Mouse (Mus musculus) liver, embryonic 11.5 days (tissue): ENCODE data around the gene Naaladl1. TPM values are rescaled to one million over a fixed set of nuclear protein-coding genes. Genes with fewer than 3 reads are reported as not detected.
"Not testable (repeated sequence)": the region's sequence is repeated elsewhere in the genome, so short reads cannot be mapped to it uniquely, and the experiment has no call there.

ENCODE experiments used
- ATAC-seq: fragments of 200-750 bp; cut with Nextera tagmentation; replicated peaks from 2 replicates; pipeline ENCODE4 v1.8.0; 2017; ENCODE audit warnings: moderate number of reproducible peaks, mild to moderate bottlenecking, moderate TSS enrichment, moderate library complexity; ENCODE audit not compliant: low FRiP score
- DNase-seq: peaks from one replicate; pipeline ENCODE4 v3.0.0-alpha.2; 2017; ENCODE audit warnings: low spot score
- H3K27ac ChIP-seq: fragments of 300-500 bp; sonication (generic); 2 replicates; pipeline ENCODE4 v1.5.1; 2014; ENCODE audit warnings: mild to moderate bottlenecking, low read depth, low read length, control low read depth
- H3K27me3 ChIP-seq: fragments of 300-500 bp; sonication (generic); replicated peaks from 2 replicates; pipeline ENCODE4 v1.6.1; 2014; ENCODE audit warnings: low read length, mixed read lengths; ENCODE audit not compliant: control insufficient read depth, insufficient read depth
- H3K36me3 ChIP-seq: fragments of 300-500 bp; sonication (generic); 2 replicates; pipeline ENCODE4 v1.6.1; 2014; ENCODE audit warnings: mild to moderate bottlenecking, low read length, moderate library complexity, mixed read lengths; ENCODE audit not compliant: control insufficient read depth, insufficient read depth
- H3K4me1 ChIP-seq: fragments of 300-500 bp; sonication (generic); replicated peaks from 2 replicates; pipeline ENCODE4 v1.6.1; 2014; ENCODE audit warnings: low read length, mixed read lengths; ENCODE audit not compliant: control insufficient read depth, insufficient read depth
- H3K4me2 ChIP-seq: fragments of 300-500 bp; sonication (generic); 2 replicates; pipeline ENCODE4 v1.6.1; 2014; ENCODE audit warnings: mild to moderate bottlenecking, control low read depth, moderate library complexity
- H3K4me3 ChIP-seq: fragments of 300-500 bp; sonication (generic); 2 replicates; pipeline ENCODE4 v1.5.1; 2014; ENCODE audit warnings: low read depth, low read length, control low read depth
- H3K9ac ChIP-seq: fragments of 300-500 bp; sonication (generic); 2 replicates; pipeline ENCODE4 v1.6.1; 2014; ENCODE audit warnings: low read depth, low read length, control low read depth
- H3K9me3 ChIP-seq: fragments of 300-500 bp; sonication (generic); 2 replicates; pipeline ENCODE4 v1.6.1; 2016; ENCODE audit warnings: low read length, inconsistent platforms, mixed read lengths; ENCODE audit not compliant: control insufficient read depth
- WGBS: fragments of 180-500 bp; shearing (Covaris S2); extraction: QIAGEN DNeasy Blood & Tissue Kit; methylation state at CpG from one replicate; pipeline ENCODE4 v1.1.7; 2014; 5-methylcytosine and 5-hydroxymethylcytosine counted together
- polyA plus RNA-seq: library from polyadenylated mRNA; unstranded; fragments of >200 nt; fragmentation: Nextera tagmentation; extraction: Ambion mirVana; gene quantifications from 2 replicates; pipeline ENCODE4 v1.2.1, GENCODE M21; 2014

The Naaladl1 gene
- polyA plus RNA-seq, 1 experiment from 2014 or later = 2.0 TPM

DNA sequence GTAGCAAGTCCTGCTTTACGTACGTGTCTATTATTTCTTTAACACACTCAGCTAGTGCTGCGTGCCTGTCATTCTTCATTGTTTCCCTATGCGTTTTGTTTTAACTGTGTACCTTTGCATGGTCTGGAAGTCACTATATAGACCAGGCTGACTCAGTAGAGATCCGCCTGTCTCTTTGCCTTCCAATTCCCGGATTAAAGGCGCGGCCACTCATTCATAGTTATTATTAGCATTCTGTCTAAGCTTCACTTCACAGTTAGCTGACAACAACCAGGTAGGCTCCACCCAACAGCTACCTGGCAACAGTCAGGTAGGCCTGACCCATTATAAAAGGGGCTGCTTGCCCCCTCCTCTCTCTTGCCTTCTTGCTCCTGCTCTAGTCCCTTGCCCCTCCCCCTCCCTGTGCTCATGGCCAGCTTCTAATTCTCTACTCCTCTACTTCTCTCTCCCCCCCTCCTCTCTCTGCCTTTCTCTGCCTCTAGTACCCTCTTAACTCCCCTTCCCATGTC is 13.1 kb downstream of the Naaladl1 start:
- 6% methylated on average over 8 of the region's 8 CpGs for WGBS
- peak overlapping the region; percentile 82 for H3K4me3 ChIP-seq
- H3K27ac ChIP-seq = peak overlapping the region; percentile 98; the same call in 1 of the 2 replicates
- H3K9me3 ChIP-seq = no peaks in the 10 kb centered on the region
- peaks cover 10% of the 10 kb centered on the region for H3K4me1 ChIP-seq
- H3K27me3 ChIP-seq = no peaks in the 10 kb centered on the region
- DNase-seq (no peak), ATAC-seq (no peak)
- H3K9ac ChIP-seq = peak overlapping the region; percentile 93; the same call in 1 of the 2 replicates
- peak overlapping the region; percentile 85 for H3K4me2 ChIP-seq
- H3K36me3 ChIP-seq = peaks cover 17% of the 10 kb centered on the region; the same call in 1 of the 2 replicates

DNA sequence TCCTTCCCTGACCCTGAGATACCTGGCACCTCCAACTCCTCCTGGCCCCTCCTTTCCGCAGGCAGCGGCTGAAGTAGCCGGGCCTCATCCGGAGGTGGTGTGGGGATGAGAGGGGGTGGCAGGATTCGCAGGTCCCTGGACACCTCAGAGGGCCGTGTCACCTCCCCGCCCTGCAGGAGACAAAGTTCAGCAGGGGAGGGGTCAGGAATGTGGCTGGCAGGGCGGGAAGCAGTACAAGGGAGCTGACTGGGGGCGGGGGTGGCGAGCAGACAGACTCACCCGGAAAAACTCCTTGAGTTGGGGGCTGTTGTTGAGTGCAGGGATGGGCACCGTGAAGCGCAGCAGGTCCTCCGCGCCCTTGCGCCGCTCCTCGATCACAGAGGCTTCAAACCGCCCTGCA is 16.2 kb downstream of the Naaladl1 start:
- ATAC-seq = no peak
- no peaks in the 10 kb centered on the region for H3K27me3 ChIP-seq
- H3K9me3 ChIP-seq = no peaks in the 10 kb centered on the region; the same call in 1 of the 2 replicates
- H3K4me2 ChIP-seq = peak overlapping the region; percentile 41
- H3K27ac ChIP-seq = no peak overlapping the region; the same call in 1 of the 2 replicates
- H3K9ac ChIP-seq = no peak overlapping the region
- H3K4me1 ChIP-seq = peaks cover 6% of the 10 kb centered on the region
- no peak for DNase-seq
- H3K36me3 ChIP-seq = peaks cover 4% of the 10 kb centered on the region; the same call in 1 of the 2 replicates
- WGBS = 56% methylated on average over 19 of the region's 19 CpGs
- peak overlapping the region; percentile 17; the same call in 1 of the 2 replicates for H3K4me3 ChIP-seq

DNA sequence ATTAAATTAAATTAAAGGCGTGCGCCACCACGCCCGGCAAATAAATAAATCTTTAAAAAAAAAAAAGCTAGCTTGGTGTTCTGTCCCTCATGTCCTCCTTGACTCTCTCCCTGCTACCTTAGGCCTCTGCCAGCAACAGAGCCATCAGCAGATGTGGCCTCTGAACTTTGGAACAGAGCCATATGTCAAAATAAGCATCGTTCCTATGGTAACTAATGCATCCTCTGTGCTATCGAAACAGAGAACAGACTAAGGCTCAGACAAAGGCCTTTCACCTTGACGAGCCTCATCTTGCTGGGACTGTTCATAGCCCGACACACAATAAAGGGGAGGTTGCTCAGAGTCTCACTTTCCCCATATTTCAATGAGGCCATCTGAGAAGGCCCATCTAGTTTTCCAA is 17.7 kb downstream of the Naaladl1 start:
- Histone ChIP-seq H3K36me3 (peaks cover 4% of the 10 kb centered on the region; the same call in 1 of the 2 replicates), H3K9ac (no peak overlapping the region), H3K27me3 (no peaks in the 10 kb centered on the region), H3K9me3 (no peaks in the 10 kb centered on the region; the same call in 1 of the 2 replicates), H3K4me2 (no peak overlapping the region), H3K4me3 (no peak overlapping the region), H3K27ac (0 out of 2 replicates have a peak overlapping the region, but pooled peaks have one; percentile 5), H3K4me1 (peaks cover 3% of the 10 kb centered on the region)
- 85% methylated on average over 8 of the region's 8 CpGs for WGBS
- ATAC-seq = no peak
- no peak for DNase-seq

DNA sequence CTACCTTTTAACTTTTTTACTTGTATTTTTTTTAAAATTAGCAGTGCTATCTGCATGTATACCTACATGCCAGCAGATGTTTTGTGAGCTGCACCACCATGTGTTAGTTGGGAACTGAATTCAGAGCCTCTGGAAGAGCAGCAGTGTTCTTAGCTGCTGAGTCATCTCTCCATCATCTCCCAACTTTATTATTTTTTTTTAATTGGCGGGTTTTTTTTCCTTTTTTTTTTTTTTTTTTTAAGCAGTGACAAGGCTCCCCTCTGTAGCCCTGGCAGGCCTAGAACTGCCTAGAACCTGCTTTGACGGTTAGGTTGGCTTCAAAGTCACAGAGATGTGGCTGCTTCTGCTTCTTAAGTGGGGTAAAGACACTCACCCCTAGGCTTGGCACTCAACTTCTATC is 19.3 kb downstream of the Naaladl1 start:
- Histone ChIP-seq H3K9me3 (no peaks in the 10 kb centered on the region; the same call in 1 of the 2 replicates), H3K27ac (no peak overlapping the region), H3K9ac (no peak overlapping the region), H3K27me3 (no peaks in the 10 kb centered on the region), H3K36me3 (peaks cover 4% of the 10 kb centered on the region; the same call in 1 of the 2 replicates), H3K4me1 (no peaks in the 10 kb centered on the region; the same call in none of the 2 replicates), H3K4me3 (no peak overlapping the region), H3K4me2 (no peak overlapping the region)
- ATAC-seq = no peak
- 79% methylated on average over 2 of the region's 2 CpGs for WGBS
- DNase-seq = no peak

DNA sequence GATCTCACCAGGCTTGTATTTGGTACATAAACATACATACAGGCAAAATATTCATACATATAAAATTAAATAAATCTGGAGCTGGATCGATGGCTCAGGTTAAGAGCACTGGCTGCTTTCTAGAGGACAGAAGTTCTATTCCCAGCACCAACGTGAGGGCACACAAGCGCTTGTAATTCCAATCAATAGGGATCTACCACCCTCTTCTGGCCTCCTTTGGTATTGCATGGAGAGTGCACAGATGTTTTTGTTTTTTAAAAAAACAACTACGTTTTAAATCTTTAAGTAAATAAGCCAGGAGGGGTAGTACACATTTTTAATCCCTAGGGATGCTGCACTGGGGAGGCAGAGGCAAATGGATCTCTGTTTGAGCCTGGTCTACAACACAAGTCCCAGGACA is 20.7 kb downstream of the Naaladl1 start:
- 19% methylated on average over 4 of the region's 4 CpGs for WGBS
- no peak overlapping the region for H3K4me3 ChIP-seq

DNA sequence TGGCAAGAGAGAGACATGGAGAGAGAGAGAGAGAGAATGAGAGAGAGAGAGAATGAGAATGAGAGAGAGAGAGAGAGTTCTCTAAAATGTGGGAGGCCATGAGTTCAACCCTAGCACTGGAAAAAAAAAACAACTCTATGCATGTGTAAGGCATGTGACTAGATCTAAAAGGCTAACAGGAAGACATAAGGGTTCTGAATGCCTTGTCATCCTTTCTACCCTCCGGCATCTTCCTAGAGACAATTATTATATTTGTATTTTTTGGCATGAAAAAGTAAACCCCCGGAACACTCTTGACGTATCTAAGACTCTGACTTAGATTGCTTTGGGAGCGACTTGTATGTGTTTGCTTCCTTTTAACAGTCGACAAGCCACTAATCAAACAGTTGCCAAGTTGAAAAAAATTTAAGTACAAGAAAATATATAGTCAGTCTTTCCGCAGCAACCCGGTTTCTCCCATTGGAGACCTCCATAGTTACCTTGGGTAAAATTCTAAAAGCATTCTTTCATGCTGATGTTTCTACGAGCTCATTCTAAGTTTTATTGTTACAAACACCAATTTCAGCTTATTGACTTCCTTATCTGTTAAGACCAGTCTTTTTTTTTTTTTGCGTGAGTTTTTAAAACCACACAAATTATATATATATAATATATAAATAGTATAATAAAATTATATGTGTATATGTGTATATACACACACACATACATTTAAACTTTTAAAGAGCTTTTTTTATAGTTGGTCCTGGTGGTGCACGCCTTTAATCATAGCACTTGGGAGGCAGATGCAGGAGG is 21.4 kb downstream of the Naaladl1 start:
- no peaks in the 10 kb centered on the region; the same call in 1 of the 2 replicates for H3K9me3 ChIP-seq
- H3K4me1 ChIP-seq = peaks cover 9% of the 10 kb centered on the region
- peaks cover 4% of the 10 kb centered on the region; the same call in 1 of the 2 replicates for H3K36me3 ChIP-seq
- peak overlapping the region; percentile 86; the same call in 1 of the 2 replicates for H3K27ac ChIP-seq
- peak overlapping the region; percentile 71 for H3K9ac ChIP-seq
- H3K4me2 ChIP-seq = peak overlapping the region; percentile 66
- DNase-seq (no peak), ATAC-seq (no peak)
- H3K4me3 ChIP-seq = peak overlapping the region; percentile 56
- H3K27me3 ChIP-seq = no peaks in the 10 kb centered on the region
- 69% methylated on average over 10 of the region's 10 CpGs for WGBS

More for the DNA sequence above, 20.7 kb downstream of the Naaladl1 start:
- peaks cover 4% of the 10 kb centered on the region; the same call in 1 of the 2 replicates for H3K36me3 ChIP-seq
- H3K27me3 ChIP-seq = no peaks in the 10 kb centered on the region
- H3K4me2 ChIP-seq = peak overlapping the region; percentile 66
- H3K27ac ChIP-seq = no peak overlapping the region
- peaks cover 5% of the 10 kb centered on the region for H3K4me1 ChIP-seq
- ATAC-seq (no peak), DNase-seq (no peak)
- H3K9ac ChIP-seq = no peak overlapping the region
- H3K9me3 ChIP-seq = no peaks in the 10 kb centered on the region; the same call in 1 of the 2 replicates

DNA sequence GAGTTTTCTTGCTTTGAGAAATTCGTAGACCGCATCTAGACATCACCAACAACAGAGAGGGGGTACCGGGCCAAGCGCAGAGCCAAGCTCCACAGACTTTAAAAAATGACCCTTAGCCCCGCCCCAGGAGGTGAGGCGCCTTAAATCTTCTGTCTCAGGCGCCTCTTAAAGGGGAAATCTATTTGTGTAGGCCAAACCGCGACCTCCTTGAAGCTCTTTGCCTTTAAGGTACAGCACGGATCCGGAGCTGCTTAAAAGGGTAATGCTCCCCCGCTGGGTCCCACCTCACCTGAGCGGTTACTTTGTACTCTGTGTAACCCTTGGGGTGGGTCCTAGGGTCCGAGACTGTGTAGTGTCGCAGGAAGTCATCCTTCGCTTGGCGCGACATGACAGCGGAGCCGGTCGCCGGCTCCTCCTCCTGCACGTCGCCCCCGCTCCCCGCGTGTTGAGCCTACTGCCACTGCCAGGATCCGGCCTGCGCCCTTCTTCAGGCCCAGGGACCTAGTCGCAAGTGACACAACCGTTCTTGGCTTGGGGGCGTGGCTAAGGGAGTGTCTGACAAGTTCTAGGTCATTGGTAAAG is 22.3 kb downstream of the Naaladl1 start, which contains the start of gene Snx15:
Gene Snx15 (minus strand): TSS at position 545 of the 582 bp plus-strand sequence.
- peak; percentile 92 for DNase-seq
- Histone ChIP-seq H3K9me3 (no peaks in the 10 kb centered on the region; the same call in 1 of the 2 replicates), H3K4me1 (peaks cover 15% of the 10 kb centered on the region), H3K4me3 (peak within 1 kb of the TSS; percentile 56), H3K4me2 (peak within 1 kb of the TSS; percentile 66), H3K27me3 (no peaks in the 10 kb centered on the region), H3K27ac (peak within 1 kb of the TSS; percentile 86), H3K9ac (peak within 1 kb of the TSS; percentile 71), H3K36me3 (peaks cover 4% of the 10 kb centered on the region; the same call in 1 of the 2 replicates)
- WGBS = under 1% methylated on average over 32 of the region's 32 CpGs
- peak; percentile 85 for ATAC-seq

DNA sequence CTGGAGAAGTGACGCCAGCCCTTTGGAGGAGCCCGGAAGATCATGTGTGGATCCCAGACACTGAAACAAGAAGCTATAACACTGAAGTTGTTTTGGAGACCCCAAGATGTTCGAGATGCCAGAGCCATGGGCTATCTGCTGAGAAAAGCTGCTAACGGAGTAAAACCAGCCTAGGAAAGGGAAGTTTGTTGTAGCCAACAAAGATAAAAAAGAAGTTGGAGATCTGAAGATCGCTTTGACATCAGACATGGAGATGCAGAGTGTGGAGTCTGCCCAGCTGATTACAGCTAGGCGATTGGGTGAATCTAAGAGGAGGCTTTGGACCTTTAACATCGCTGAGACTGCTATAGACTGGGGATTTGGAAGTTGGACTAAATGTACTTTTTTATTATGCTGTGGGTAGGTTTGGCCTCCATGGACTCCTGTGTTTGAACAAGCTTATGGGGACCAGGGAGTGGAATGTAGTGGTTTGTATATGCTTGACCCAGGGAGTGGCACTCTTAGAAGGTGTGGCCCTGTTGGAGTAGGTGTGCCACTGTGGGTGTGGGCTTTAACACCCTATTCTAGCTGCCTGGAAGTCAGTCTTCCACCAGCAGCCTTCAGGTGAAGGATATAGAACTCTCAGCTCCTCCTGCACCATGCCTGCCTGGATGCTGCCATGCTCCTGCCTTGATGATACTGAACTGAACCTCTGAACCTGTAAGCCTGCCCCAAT is 25.0 kb downstream of the Naaladl1 start:
- peaks cover 26% of the 10 kb centered on the region for H3K4me1 ChIP-seq

More for the DNA sequence above, 25.0 kb downstream of the Naaladl1 start:
- H3K9me3 ChIP-seq, H3K9ac ChIP-seq, H3K4me2 ChIP-seq, ATAC-seq, H3K4me3 ChIP-seq, H3K27ac ChIP-seq, DNase-seq, H3K27me3 ChIP-seq, H3K36me3 ChIP-seq: not testable (repeated sequence)
- 70% methylated on average over 7 of the region's 7 CpGs for WGBS
